Mouse (Mus musculus): Measurements from ENCODE around the gene Olfr810.

Olfr810 gene

GRCm38 (mm10) chr10:129794817-129795216 lies at the start of gene Olfr810:
TSS of gene Olfr810 (minus strand) at chr10:129794917.
- DNase-seq (ENCODE audit: low read depth, low spot score) = no peak

- DNase-seq (ENCODE audit: low read depth, low spot score) = no peak
Observed at GRCm38 (mm10) chr10:129804296-129804695, 9.6 kb upstream of the Olfr810 start, which contains the start of gene Olfr811. TSS of gene Olfr811 (minus strand) at chr10:129804396.

- DNase-seq (ENCODE audit: low read depth, low spot score) = no peak
Observed at GRCm38 (mm10) chr10:129778123-129778522, 16.6 kb downstream of the Olfr810 start.

- DNase-seq (ENCODE audit: low read depth, low spot score) = no peak
Observed at GRCm38 (mm10) chr10:129774338-129774737, 20.4 kb downstream of the Olfr810 start, which contains the start of gene Olfr809. TSS of gene Olfr809 (plus strand) at chr10:129774638.

DNA sequence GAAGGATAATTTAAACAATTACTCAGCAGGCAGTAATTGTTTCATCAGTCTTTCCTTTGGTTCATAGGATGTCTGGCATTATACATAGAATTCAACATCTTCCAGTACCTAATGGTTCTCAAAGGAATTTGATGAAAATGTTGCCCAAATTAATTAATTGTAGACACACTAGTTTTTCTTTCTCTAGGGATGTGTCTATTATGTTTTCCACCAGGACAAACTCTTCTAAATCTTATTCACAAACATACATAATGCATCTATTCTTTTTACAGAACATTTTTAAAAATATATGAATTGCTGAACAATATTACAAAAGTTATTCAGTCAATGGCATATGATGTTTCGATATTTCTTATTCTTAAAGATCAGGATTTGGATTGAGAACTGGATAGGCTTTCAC lies 29.5 kb downstream of the Olfr810 start, which contains the start of gene Olfr808:
Gene Olfr808, plus strand, starts transcription at position 301 of the 400 bp plus-strand sequence.
- DNase-seq (ENCODE audit: low read depth, low spot score) = no peak

GRCm38 (mm10) chr10:129757693-129758092 lies 37.0 kb downstream of the Olfr810 start, which contains the start of gene Olfr807:
TSS of gene Olfr807 (minus strand) at chr10:129757793.
- no peak for DNase-seq (ENCODE audit: low read depth, low spot score)

DNA sequence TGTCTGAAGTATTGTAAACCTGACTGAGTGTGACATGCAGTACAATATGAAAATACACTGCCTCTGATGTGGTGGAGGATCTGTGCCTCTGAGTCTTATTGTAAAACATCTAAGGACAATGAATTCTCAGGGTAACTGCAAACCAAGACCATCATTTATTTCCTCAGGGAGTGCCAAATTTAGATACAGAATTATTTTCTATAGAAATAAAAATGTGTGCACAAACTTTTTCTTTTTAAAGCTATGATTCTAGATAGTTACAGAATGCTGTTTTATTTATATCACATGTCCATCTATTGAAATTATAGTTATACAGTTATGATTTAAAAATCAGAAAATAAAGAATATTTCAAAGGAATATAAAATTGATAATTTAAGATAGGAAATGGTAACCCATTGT lies 52.9 kb downstream of the Olfr810 start, which contains the start of gene Olfr806:
Gene Olfr806, minus strand, starts transcription at position 101 of the 400 bp plus-strand sequence.
- no peak for DNase-seq (ENCODE audit: low read depth, low spot score)

All from WW6 (cell line).